Mouse (Mus musculus) kidney, embryonic 16.5 days (tissue): Measurements from ENCODE around the gene Dgke. TPM values are rescaled to one million over a fixed set of nuclear protein-coding genes. Genes with fewer than 3 reads are reported as not detected.

Experiments
- ATAC-seq: fragments of 200-750 bp; cut with Nextera tagmentation; 2 replicates; pipeline ENCODE4 v1.8.0; 2017; ENCODE audit warnings: moderate TSS enrichment; ENCODE audit not compliant: low FRiP score, low TSS enrichment
- H3K27ac ChIP-seq: fragments of 300-500 bp; sonication (generic); 2 replicates; pipeline ENCODE4 v1.5.1; 2014; ENCODE audit warnings: low read length
- H3K27me3 ChIP-seq: fragments of 300-500 bp; sonication (generic); 2 replicates; pipeline ENCODE4 v1.6.1; 2014; ENCODE audit warnings: low read length, control low read depth, mixed read lengths; ENCODE audit not compliant: insufficient read depth
- H3K36me3 ChIP-seq: fragments of 300-500 bp; sonication (generic); 2 replicates; pipeline ENCODE4 v1.6.1; 2014; ENCODE audit warnings: low read length, control low read depth, mixed read lengths; ENCODE audit not compliant: insufficient read depth
- H3K4me1 ChIP-seq: fragments of 300-500 bp; sonication (generic); 2 replicates; pipeline ENCODE4 v1.6.1; 2014; ENCODE audit warnings: low read length, control low read depth, mixed read lengths; ENCODE audit not compliant: insufficient read depth
- H3K4me2 ChIP-seq: fragments of 300-500 bp; sonication (generic); replicated peaks from 2 replicates; pipeline ENCODE4 v1.6.1; 2014; ENCODE audit warnings: low read depth, low read length
- H3K4me3 ChIP-seq: fragments of 300-500 bp; sonication (generic); 2 replicates; pipeline ENCODE4 v1.5.1; 2014; ENCODE audit warnings: mild to moderate bottlenecking, low read length
- H3K9ac ChIP-seq: fragments of 300-500 bp; sonication (generic); replicated peaks from 2 replicates; pipeline ENCODE4 v1.6.1; 2014; ENCODE audit warnings: low read length
- H3K9me3 ChIP-seq: fragments of 300-500 bp; sonication (generic); 2 replicates; pipeline ENCODE4 v1.6.1; 2016; ENCODE audit warnings: low read length, control low read depth
- WGBS: fragments of 180-500 bp; shearing (Covaris S2); extraction: QIAGEN DNeasy Blood & Tissue Kit; methylation state at CpG from one replicate; pipeline ENCODE4 v1.1.7; 2014; 5-methylcytosine and 5-hydroxymethylcytosine counted together
- polyA plus RNA-seq: library from polyadenylated mRNA; unstranded; fragments of >200 nt; fragmentation: Nextera tagmentation; extraction: Ambion mirVana; gene quantifications from 2 replicates; pipeline ENCODE4 v1.2.1, GENCODE M21; 2015

Gene Dgke
- polyA plus RNA-seq, 1 experiment from 2014 or later = 4.0 TPM

DNA sequence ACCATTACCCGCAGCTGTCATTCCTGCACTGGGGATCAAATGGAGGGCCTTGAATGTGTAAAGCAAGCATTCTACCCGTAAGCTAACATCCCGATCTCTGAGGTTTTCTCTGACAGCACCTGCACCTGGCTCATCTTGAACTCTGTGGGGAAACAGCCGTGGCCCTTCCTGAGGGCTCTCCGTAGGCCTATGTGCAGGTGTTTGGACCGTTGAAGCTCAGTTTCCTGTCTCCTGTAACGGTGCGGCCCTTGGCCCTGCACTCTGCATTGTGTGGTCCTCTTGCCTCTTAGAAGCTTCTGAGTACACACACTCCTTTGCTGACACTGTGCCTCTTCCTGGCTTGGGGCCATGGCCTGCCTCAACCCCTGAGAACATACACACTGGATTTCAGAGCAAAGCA, 11.0 kb upstream of the Dgke start:
- no peaks in the 10 kb centered on the region for H3K9me3 ChIP-seq
- H3K27ac ChIP-seq = no peak overlapping the region
- no peak overlapping the region for H3K4me3 ChIP-seq
- H3K4me1 ChIP-seq = peaks cover 11% of the 10 kb centered on the region; the same call in 1 of the 2 replicates
- H3K9ac ChIP-seq = no peak overlapping the region
- no peaks in the 10 kb centered on the region for H3K36me3 ChIP-seq
- WGBS = 76% methylated on average over 8 of the region's 8 CpGs
- no peak for ATAC-seq
- no peak overlapping the region for H3K4me2 ChIP-seq
- H3K27me3 ChIP-seq = no peaks in the 10 kb centered on the region

- no peak for ATAC-seq
- 56% methylated on average over 4 of the region's 4 CpGs for WGBS
- no peaks in the 10 kb centered on the region for H3K36me3 ChIP-seq
- H3K27ac ChIP-seq = no peak overlapping the region
- no peaks in the 10 kb centered on the region for H3K9me3 ChIP-seq
- H3K27me3 ChIP-seq = no peaks in the 10 kb centered on the region
- no peak overlapping the region for H3K4me3 ChIP-seq
- H3K4me1 ChIP-seq = peaks cover 11% of the 10 kb centered on the region; the same call in 1 of the 2 replicates
- H3K4me2 ChIP-seq = no peak overlapping the region
- H3K9ac ChIP-seq = no peak overlapping the region
Observed at GRCm38 (mm10) chr11:89076370-89076821, 9.7 kb upstream of the Dgke start.

- Histone ChIP-seq H3K27me3 (no peaks in the 10 kb centered on the region), H3K9ac (no peak overlapping the region), H3K4me2 (no peak overlapping the region), H3K4me3 (no peak overlapping the region), H3K36me3 (no peaks in the 10 kb centered on the region), H3K9me3 (no peaks in the 10 kb centered on the region), H3K27ac (no peak overlapping the region), H3K4me1 (peaks cover 11% of the 10 kb centered on the region; the same call in 1 of the 2 replicates)
- no peak for ATAC-seq
- 56% methylated on average over 19 of the region's 19 CpGs for whole genome bisulfite sequencing
Observed at GRCm38 (mm10) chr11:89074783-89075413, 8.2 kb upstream of the Dgke start.

- Histone ChIP-seq H3K27me3 (no peaks in the 10 kb centered on the region), H3K4me2 (no peak within 1 kb of the TSS), H3K9ac (no peak within 1 kb of the TSS), H3K4me1 (peaks cover 6% of the 10 kb centered on the region; the same call in 1 of the 2 replicates), H3K36me3 (no peaks in the 10 kb centered on the region), H3K4me3 (no peak within 1 kb of the TSS), H3K27ac (no peak within 1 kb of the TSS), H3K9me3 (no peaks in the 10 kb centered on the region)
- WGBS = 81% methylated on average over 8 of the region's 8 CpGs
- no peak for ATAC-seq
Observed at GRCm38 (mm10) chr11:89073541-89073940, 6.9 kb upstream of the Dgke start, which contains the start of gene Gm525. Gene Gm525 (plus strand): TSS chr11:89073841.

DNA sequence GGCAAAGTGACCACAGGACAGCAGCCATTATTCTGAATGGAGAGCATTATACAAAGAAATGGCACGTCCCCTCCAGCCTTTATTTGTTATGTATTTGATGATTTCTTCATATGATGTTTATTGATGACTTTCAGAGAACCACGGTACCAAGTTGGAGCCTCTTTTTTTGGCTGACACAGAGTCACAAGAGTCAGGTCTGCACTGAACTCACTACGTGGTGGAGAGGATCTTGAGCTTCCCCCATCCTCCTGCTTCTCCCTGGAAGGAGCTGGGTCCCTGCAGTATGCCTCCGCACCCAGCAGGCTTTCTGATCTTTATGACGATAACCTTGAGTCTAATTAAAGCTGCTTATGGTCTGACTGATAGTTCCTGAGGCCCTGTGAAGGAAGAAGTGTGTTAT, 4.9 kb upstream of the Dgke start:
- H3K9ac ChIP-seq = no peak overlapping the region
- H3K9me3 ChIP-seq = no peaks in the 10 kb centered on the region
- no peak overlapping the region for H3K4me2 ChIP-seq
- no peak overlapping the region for H3K27ac ChIP-seq
- H3K4me3 ChIP-seq = no peak overlapping the region
- no peak for ATAC-seq
- 69% methylated on average over 5 of the region's 5 CpGs for WGBS
- H3K36me3 ChIP-seq = no peaks in the 10 kb centered on the region
- H3K4me1 ChIP-seq = peaks cover 4% of the 10 kb centered on the region; the same call in 1 of the 2 replicates
- no peaks in the 10 kb centered on the region for H3K27me3 ChIP-seq

- Histone ChIP-seq H3K27me3 (no peaks in the 10 kb centered on the region), H3K36me3 (no peaks in the 10 kb centered on the region), H3K4me1 (no peaks in the 10 kb centered on the region), H3K9ac (no peak overlapping the region), H3K4me2 (no peak overlapping the region), H3K9me3 (0 out of 2 replicates have a peak, but pooled peaks cover 4% of the 10 kb centered on the region), H3K4me3 (no peak overlapping the region), H3K27ac (no peak overlapping the region)
- 25% methylated on average over 6 of the region's 6 CpGs for whole genome bisulfite sequencing
- ATAC-seq = no peak
Observed at GRCm38 (mm10) chr11:89069303-89069702, 2.7 kb upstream of the Dgke start.

DNA sequence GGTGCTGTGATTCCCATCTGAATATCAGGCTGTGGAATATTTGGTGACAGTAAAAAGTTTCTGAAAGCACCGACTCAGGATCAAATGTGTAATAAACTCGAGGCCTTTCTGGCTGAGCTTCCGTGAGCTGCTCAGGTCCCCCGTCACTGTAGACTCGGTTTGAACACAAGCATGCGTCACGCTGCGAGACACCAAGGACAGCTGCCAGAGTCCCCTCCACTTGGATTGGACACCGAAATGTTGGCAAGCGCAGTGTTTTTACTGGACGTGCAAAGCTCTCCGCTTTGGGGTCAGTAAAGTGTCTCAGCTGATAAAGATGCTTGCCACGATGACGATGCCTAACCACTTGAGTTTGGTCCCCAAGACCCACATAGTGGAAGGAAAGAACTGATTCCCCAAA, 2.0 kb upstream of the Dgke start:
- Histone ChIP-seq H3K4me1 (no peaks in the 10 kb centered on the region), H3K27me3 (no peaks in the 10 kb centered on the region), H3K27ac (no peak overlapping the region), H3K36me3 (no peaks in the 10 kb centered on the region), H3K9ac (no peak overlapping the region), H3K4me3 (no peak overlapping the region), H3K4me2 (no peak overlapping the region), H3K9me3 (0 out of 2 replicates have a peak, but pooled peaks cover 4% of the 10 kb centered on the region)
- ATAC-seq = no peak
- WGBS = 88% methylated on average over 14 of the region's 14 CpGs

DNA sequence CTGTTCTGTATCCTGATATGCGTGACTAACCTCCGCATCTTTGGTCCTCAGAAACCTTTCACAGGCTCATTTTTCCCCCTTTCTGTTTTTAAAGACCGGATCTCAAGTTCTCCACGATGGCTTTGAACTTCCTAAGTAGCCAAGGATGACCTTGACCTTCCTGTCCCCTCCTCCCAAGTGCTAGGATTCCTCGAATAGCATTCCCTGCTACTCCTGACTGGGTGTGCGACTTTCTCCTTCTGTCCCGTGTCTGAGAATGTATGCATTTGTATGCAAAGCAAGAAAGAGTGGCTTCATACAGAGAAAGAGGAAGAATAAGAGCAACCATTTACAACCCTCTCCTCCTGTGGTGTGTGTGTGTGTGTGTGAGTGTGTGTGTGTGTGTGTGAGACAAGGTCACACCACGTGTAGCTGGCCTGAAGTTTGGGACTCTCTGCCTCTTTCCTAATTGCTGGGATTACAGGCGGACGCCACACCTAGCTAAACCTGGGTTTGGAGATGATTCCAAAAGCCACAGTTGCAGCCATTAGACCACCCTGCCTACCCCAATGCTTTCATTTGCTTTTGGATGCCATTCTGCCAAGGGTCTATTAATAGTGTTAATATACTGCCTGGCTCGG, 1.3 kb upstream of the Dgke start:
- ATAC-seq = no peak
- 50% methylated on average over 11 of the region's 11 CpGs for WGBS

DNA sequence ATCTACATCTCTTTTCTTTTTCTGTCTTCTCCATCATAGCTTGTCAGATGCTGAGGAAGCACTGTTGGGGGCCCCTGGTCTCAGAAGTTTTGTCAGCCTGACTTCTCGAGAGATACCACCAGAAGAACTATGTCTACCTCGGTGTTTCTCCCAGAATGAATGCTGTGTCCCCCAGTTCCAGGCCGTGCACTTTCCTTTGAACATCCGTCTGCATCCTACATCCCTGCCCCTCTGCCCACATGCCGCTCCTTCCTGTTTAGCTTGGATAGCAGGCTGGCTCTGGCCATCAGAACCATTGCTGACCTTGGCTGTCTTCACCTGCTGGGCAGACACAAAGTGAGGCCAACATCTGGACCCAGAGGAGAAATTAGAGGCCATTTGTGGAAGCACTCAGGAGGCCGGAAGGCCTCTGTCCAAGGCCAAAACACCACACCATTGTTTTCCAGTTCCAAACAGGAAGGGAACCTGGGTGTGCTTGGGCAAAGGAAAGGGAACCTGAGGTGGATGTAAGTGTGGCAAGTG, 712 bp upstream of the Dgke start:
- no peak for ATAC-seq
- H3K27ac ChIP-seq = no peak overlapping the region
- WGBS = 61% methylated on average over 6 of the region's 6 CpGs
- no peaks in the 10 kb centered on the region for H3K27me3 ChIP-seq
- 0 out of 2 replicates have a peak, but pooled peaks cover 4% of the 10 kb centered on the region for H3K9me3 ChIP-seq
- H3K9ac ChIP-seq = no peak overlapping the region
- no peak overlapping the region for H3K4me3 ChIP-seq
- H3K4me2 ChIP-seq = no peak overlapping the region
- no peaks in the 10 kb centered on the region for H3K36me3 ChIP-seq
- H3K4me1 ChIP-seq = no peaks in the 10 kb centered on the region

More for the DNA sequence above, 1.3 kb upstream of the Dgke start:
- no peak overlapping the region for H3K9ac ChIP-seq
- H3K27ac ChIP-seq = no peak overlapping the region
- 0 out of 2 replicates have a peak, but pooled peaks cover 4% of the 10 kb centered on the region for H3K9me3 ChIP-seq
- H3K4me2 ChIP-seq = no peak overlapping the region
- no peaks in the 10 kb centered on the region for H3K4me1 ChIP-seq
- no peaks in the 10 kb centered on the region for H3K27me3 ChIP-seq
- H3K36me3 ChIP-seq = no peaks in the 10 kb centered on the region
- H3K4me3 ChIP-seq = no peak overlapping the region

DNA sequence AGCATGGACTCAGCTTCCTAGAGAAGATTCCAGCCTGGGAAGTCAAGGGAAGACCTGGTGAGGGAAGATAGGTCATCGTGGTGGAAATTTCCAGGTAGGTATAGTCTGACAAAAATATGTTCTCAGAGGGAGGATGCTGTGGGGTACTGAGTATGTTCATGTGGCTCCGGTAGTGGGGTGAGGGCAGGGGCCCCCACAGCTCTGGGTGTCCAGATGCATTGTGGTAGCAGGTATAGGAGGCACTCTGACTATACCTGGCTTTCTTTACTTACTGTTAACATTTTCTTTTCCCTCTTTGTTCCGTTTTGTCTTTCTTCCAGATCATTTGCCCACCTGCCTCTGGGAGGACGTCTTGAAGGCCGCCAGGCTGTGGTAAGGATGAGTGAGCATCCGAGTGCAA, 524 bp downstream of the Dgke start:
- WGBS = 76% methylated on average over 6 of the region's 6 CpGs
- Histone ChIP-seq H3K9me3 (0 out of 2 replicates have a peak, but pooled peaks cover 4% of the 10 kb centered on the region), H3K4me2 (no peak overlapping the region), H3K36me3 (no peaks in the 10 kb centered on the region), H3K4me1 (no peaks in the 10 kb centered on the region), H3K27ac (no peak overlapping the region), H3K4me3 (no peak overlapping the region), H3K9ac (no peak overlapping the region), H3K27me3 (no peaks in the 10 kb centered on the region)
- no peak for ATAC-seq
